ENCODE assay signal across 22 mouse cellular contexts in the genomic region with DNA sequence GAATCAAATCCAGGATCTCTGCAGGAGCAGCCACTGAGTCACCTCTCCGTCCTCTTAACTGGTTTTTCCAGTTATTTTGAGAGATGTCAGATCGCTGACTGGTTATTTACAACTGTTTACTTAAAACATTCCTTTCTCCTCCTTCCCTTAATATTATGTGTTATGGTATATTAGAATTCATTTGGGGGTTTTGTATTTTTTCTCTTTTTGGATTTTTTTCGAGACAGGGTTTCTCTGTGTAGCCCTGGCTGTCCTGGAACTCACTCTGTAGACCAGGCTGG. TPM values are rescaled to one million over a fixed set of nuclear protein-coding genes. Genes with fewer than 3 reads are reported as not detected.
DNase-seq lines count a peak whose midpoint lies in the region; ATAC-seq and TF ChIP-seq lines count a peak whose summit lies in the region.
"Had no signal": no experiment of that assay in that cellular context is flagged by ENCODE, and none has a peak within 500 bp of the region (broad histone marks: within the 10 kb centered on the region; RNA-seq: fewer than 3 reads in every experiment).

No protein-coding gene starts in this region.

- in situ Hi-C loops in CH12.LX (cut with MboI; ENCODE audit: low pct_ligation_motif_present, low pct_unique_long_range_greater_than_20kb, low sequenced_read_pairs): no loop called here

- dilution Hi-C loops in CH12.LX (cut with MboI; ENCODE audit: extremely low pct_ligation_motif_present, extremely low pct_unique_long_range_greater_than_20kb, low sequenced_read_pairs): no loop called here

- peak overlapping the region; percentile 50; the same call in 1 of the 2 replicates for H3K27ac ChIP-seq in lung, embryonic 15.5 days
- peak overlapping the region; percentile 61 for H3K27ac ChIP-seq in spleen, adult 2 months (ENCODE audit: insufficient read depth, low read length)
- H3K27ac ChIP-seq in CH12.LX (ENCODE audit: insufficient read depth, low read depth): peak overlapping the region; percentile 75
- H3K27ac ChIP-seq in intestine, embryonic 16.5 days (ENCODE audit: low read length): no peak overlapping the region
- no peak overlapping the region for H3K27ac ChIP-seq in kidney, embryonic 14.5 days (ENCODE audit: low read depth, low read length)
- H3K27ac ChIP-seq: embryonic facial prominence, embryonic 10.5 days; forebrain, embryonic 10.5 days; heart, embryonic 10.5 days; heart, embryonic 15.5 days; hindbrain, embryonic 14.5 days had no signal

- H3K27me3 ChIP-seq in lung, embryonic 15.5 days: no peaks in the 10 kb centered on the region
- H3K27me3 ChIP-seq in spleen, adult 2 months (ENCODE audit: control insufficient read depth, insufficient read depth, low read length): no peaks in the 10 kb centered on the region
- H3K27me3 ChIP-seq in CH12.LX (replicated peaks): no peaks in the 10 kb centered on the region
- no peaks in the 10 kb centered on the region for H3K27me3 ChIP-seq in intestine, embryonic 16.5 days (replicated peaks; ENCODE audit: control insufficient read depth, insufficient read depth, low read length)
- H3K27me3 ChIP-seq in kidney, embryonic 14.5 days (ENCODE audit: control insufficient read depth, insufficient read depth, low read length): no peaks in the 10 kb centered on the region
- H3K27me3 ChIP-seq: heart, embryonic 15.5 days had no signal

- H3K4me2 ChIP-seq in lung, embryonic 15.5 days: no peak overlapping the region
- H3K4me2 ChIP-seq in CH12.LX (ENCODE audit: insufficient read depth, low read depth, poor library complexity, severe bottlenecking): peak overlapping the region; percentile 81
- H3K4me2 ChIP-seq in intestine, embryonic 16.5 days (ENCODE audit: low read depth, low read length): no peak overlapping the region
- no peak overlapping the region for H3K4me2 ChIP-seq in kidney, embryonic 14.5 days (replicated peaks; ENCODE audit: low read depth, low read length)
- H3K4me2 ChIP-seq: heart, embryonic 15.5 days; hindbrain, embryonic 14.5 days had no signal

- TF ChIP-seq EP300 in CH12.LX (IDR thresholded peaks at IDR 0.05; ENCODE audit: low read length): no peak

- H3K9me3 ChIP-seq in lung, embryonic 15.5 days: no peaks in the 10 kb centered on the region
- H3K9me3 ChIP-seq in CH12.LX (replicated peaks; ENCODE audit: low read length): no peaks in the 10 kb centered on the region
- no peaks in the 10 kb centered on the region for H3K9me3 ChIP-seq in intestine, embryonic 16.5 days (ENCODE audit: control insufficient read depth, low read length)
- H3K9me3 ChIP-seq in kidney, embryonic 14.5 days (ENCODE audit: control insufficient read depth, low read length): no peaks in the 10 kb centered on the region
- H3K9me3 ChIP-seq: embryonic facial prominence, embryonic 10.5 days; forebrain, embryonic 10.5 days; heart, embryonic 10.5 days; heart, embryonic 15.5 days had no signal

- TF ChIP-seq RAD21 in CH12.LX (IDR thresholded peaks at IDR 0.05; ENCODE audit: low read depth, low read length): no peak

- no peak for TF ChIP-seq CTCF in spleen, adult 2 months (IDR thresholded peaks at IDR 0.05; ENCODE audit: extremely low read depth, insufficient read depth, insufficient read length, insufficient replicate concordance)
- TF ChIP-seq CTCF in CH12.LX (conservative IDR thresholded peaks at IDR 0.05 in 1 of 2, IDR thresholded peaks at IDR 0.05 in 1 of 2; ENCODE audit: low read depth in 2 of 2, low read length in 2 of 2): no peak

- DNase-seq in lung, postnatal 14 days: no peak
- DNase-seq in spleen, adult 2 months (ENCODE audit: low read depth in 1 of 2, low spot score in 2 of 2): no peak
- DNase-seq in spleen, adult 12 weeks (ENCODE audit: low spot score): no peak
- no peak for DNase-seq in CH12.LX (ENCODE audit: extremely low read depth)
- no peak for DNase-seq in left cerebral cortex, postnatal 36 days (ENCODE audit: low spot score in 2 of 2)
- DNase-seq: adrenal gland, adult 2 months; adrenal gland, postnatal 25 days; cerebellum, adult 2 months; cerebellum, postnatal 10 days; gastrocnemius, postnatal 36 days; heart, adult 18-20 months; heart, postnatal 14 days had no signal

- no peak for TF ChIP-seq POLR2A in spleen, adult 2 months (IDR thresholded peaks at IDR 0.05; ENCODE audit: low read depth, low read length)
- no peak for TF ChIP-seq POLR2A in CH12.LX (IDR thresholded peaks at IDR 0.05; ENCODE audit: low read depth, low read length)

- H3K79me2 ChIP-seq in CH12.LX (replicated peaks; ENCODE audit: control insufficient read depth, extremely low read depth, insufficient read depth, poor library complexity, severe bottlenecking): peaks cover 74% of the 10 kb centered on the region

- intact Hi-C loops in left cerebral cortex, postnatal 36 days (cut with DNase I): no loop called here

- no peak overlapping the region for H3K4me3 ChIP-seq in lung, embryonic 15.5 days
- H3K4me3 ChIP-seq in spleen, adult 2 months (ENCODE audit: extremely low read depth, insufficient read depth, insufficient read length): no peak overlapping the region
- no peak overlapping the region for H3K4me3 ChIP-seq in CH12.LX (replicated peaks in 1 of 3; ENCODE audit: low read depth in 2 of 3, low read length in 2 of 3, poor library complexity in 1 of 3)
- no peak overlapping the region for H3K4me3 ChIP-seq in intestine, embryonic 16.5 days (ENCODE audit: low read length)
- H3K4me3 ChIP-seq in kidney, embryonic 14.5 days (ENCODE audit: low read length): no peak overlapping the region
- H3K4me3 ChIP-seq: embryonic facial prominence, embryonic 10.5 days; erythroblast, embryonic 14.5 days; forebrain, embryonic 10.5 days; heart, embryonic 10.5 days; heart, embryonic 15.5 days had no signal

- H3K4me1 ChIP-seq in lung, embryonic 15.5 days: peaks cover 29% of the 10 kb centered on the region
- H3K4me1 ChIP-seq in spleen, adult 2 months (ENCODE audit: control insufficient read depth, insufficient read depth, insufficient read length): peaks cover 13% of the 10 kb centered on the region; the same call in 1 of the 2 replicates
- H3K4me1 ChIP-seq in CH12.LX (ENCODE audit: control insufficient read depth in 1 of 2, insufficient read depth in 2 of 2): peaks cover 41 to 91% of the 10 kb centered on the region in 2 experiments
- H3K4me1 ChIP-seq in intestine, embryonic 16.5 days (ENCODE audit: control insufficient read depth, insufficient read depth, low read length): peaks cover 14% of the 10 kb centered on the region
- 0 out of 2 replicates have a peak, but pooled peaks cover 4% of the 10 kb centered on the region for H3K4me1 ChIP-seq in kidney, embryonic 14.5 days (ENCODE audit: control insufficient read depth, insufficient read depth, low read length)

- H3K36me3 ChIP-seq in lung, embryonic 15.5 days: 0 out of 2 replicates have a peak, but pooled peaks cover 2% of the 10 kb centered on the region
- H3K36me3 ChIP-seq in spleen, adult 2 months (ENCODE audit: control insufficient read depth, insufficient read depth, low read length): no peaks in the 10 kb centered on the region
- peaks cover 2 to 24% of the 10 kb centered on the region in 2 experiments for H3K36me3 ChIP-seq in CH12.LX (replicated peaks in 1 of 2; ENCODE audit: control insufficient read depth in 1 of 2, insufficient read depth in 1 of 2, low read length in 1 of 2)
- H3K36me3 ChIP-seq in intestine, embryonic 16.5 days (ENCODE audit: control insufficient read depth, insufficient read depth, low read length): no peaks in the 10 kb centered on the region
- peaks cover 3% of the 10 kb centered on the region; the same call in 1 of the 2 replicates for H3K36me3 ChIP-seq in kidney, embryonic 14.5 days (ENCODE audit: control insufficient read depth, insufficient read depth, low read length)
- H3K36me3 ChIP-seq: heart, embryonic 15.5 days had no signal

- ATAC-seq in lung, embryonic 15.5 days (ENCODE audit: borderline replicate concordance, extremely low read depth, low FRiP score, low TSS enrichment): no peak
- ATAC-seq in intestine, embryonic 16.5 days: 0 out of 2 replicates have a peak, but pooled peaks have one; percentile 30
- no peak for ATAC-seq in kidney, embryonic 14.5 days (ENCODE audit: low FRiP score, low TSS enrichment)
- ATAC-seq: forebrain, embryonic 14.5 days had no signal

- no peak overlapping the region for H3K9ac ChIP-seq in lung, embryonic 15.5 days
- no peak overlapping the region for H3K9ac ChIP-seq in CH12.LX (ENCODE audit: insufficient read depth, low read depth)
- H3K9ac ChIP-seq in intestine, embryonic 16.5 days (ENCODE audit: low read depth, low read length): no peak overlapping the region
- no peak overlapping the region for H3K9ac ChIP-seq in kidney, embryonic 14.5 days (ENCODE audit: low read depth, low read length)
- H3K9ac ChIP-seq: heart, embryonic 15.5 days; hindbrain, embryonic 14.5 days had no signal

- 37% methylated on average over 3 of the region's 3 CpGs for WGBS in lung, embryonic 15.5 days
- WGBS in spleen, adult 2 months: 91% methylated on average over 3 of the region's 3 CpGs
- WGBS in intestine, embryonic 16.5 days: 37% methylated on average over 3 of the region's 3 CpGs
- WGBS in kidney, embryonic 14.5 days: 79% methylated on average over 3 of the region's 3 CpGs

RNA-seq across cellular contexts. Expression of a gene that starts 10.9 kb away (rescaled TPM):
- polyA plus RNA-seq in lung, embryonic 15.5 days (2015; fragmentation: Nextera tagmentation; extraction: Ambion mirVana): 27.1 and 27.7 TPM in 2 replicates
- polyA plus RNA-seq in spleen, adult 2 months (2012; rRNA removed): 16.4 and 17.6 TPM in 2 replicates
- total RNA-seq in CH12.LX (2012; rRNA removed) (26.4 and 26.7 TPM in 2 replicates), CH12.LX (2014; rRNA removed) (19.3 and 20.1 TPM in 2 replicates)
- polyA plus RNA-seq in CH12.LX (2012; ENCODE audit: insufficient read length, low read depth): 31.6 and 34.4 TPM in 2 replicates
- polyA plus RNA-seq in intestine, embryonic 16.5 days (2015; fragmentation: Nextera tagmentation; extraction: Ambion mirVana): 26.1 and 26.8 TPM in 2 replicates
- 10 to 100 TPM; 58.6 to 59.7 TPM for total RNA-seq in left cerebral cortex, postnatal 36 days (2021)
- polyA plus RNA-seq in kidney, embryonic 14.5 days (2014; fragmentation: Nextera tagmentation; extraction: Ambion mirVana): 21.0 and 26.7 TPM in 2 replicates

RNA-seq across cellular contexts. Expression of a gene that starts 34.4 kb away (rescaled TPM):
- polyA plus RNA-seq in lung, embryonic 15.5 days (2015; fragmentation: Nextera tagmentation; extraction: Ambion mirVana): 33.6 and 39.6 TPM in 2 replicates
- 18.6 and 26.9 TPM in 2 replicates for polyA plus RNA-seq in spleen, adult 2 months (2012; rRNA removed)
- 82.9 and 100 TPM in 2 replicates for total RNA-seq in CH12.LX (2012; rRNA removed)
- total RNA-seq in CH12.LX (2014; rRNA removed): 72.1 and 77.6 TPM in 2 replicates
- 80.9 and 87.7 TPM in 2 replicates for polyA plus RNA-seq in CH12.LX (2012; ENCODE audit: insufficient read length, low read depth)
- 27.3 and 28.6 TPM in 2 replicates for polyA plus RNA-seq in intestine, embryonic 16.5 days (2015; fragmentation: Nextera tagmentation; extraction: Ambion mirVana)
- total RNA-seq in left cerebral cortex, postnatal 36 days (2021): 10 to 100 TPM; 42.9 to 43.3 TPM
- polyA plus RNA-seq in kidney, embryonic 14.5 days (2014; fragmentation: Nextera tagmentation; extraction: Ambion mirVana): 42.2 and 45.9 TPM in 2 replicates

RNA-seq across cellular contexts. Expression of a gene that starts 37.8 kb away (rescaled TPM):
- polyA plus RNA-seq in lung, embryonic 15.5 days (2015; fragmentation: Nextera tagmentation; extraction: Ambion mirVana): 5.8 and 6.5 TPM in 2 replicates
- 5.2 and 8.9 TPM in 2 replicates for polyA plus RNA-seq in spleen, adult 2 months (2012; rRNA removed)
- total RNA-seq in CH12.LX (2012; rRNA removed) (3.7 and 4.3 TPM in 2 replicates), CH12.LX (2014; rRNA removed) (2.8 and 3.3 TPM in 2 replicates)
- polyA plus RNA-seq in CH12.LX (2012; ENCODE audit: insufficient read length, low read depth): 2.6 and 2.8 TPM in 2 replicates
- polyA plus RNA-seq in intestine, embryonic 16.5 days (2015; fragmentation: Nextera tagmentation; extraction: Ambion mirVana): 3.7 and 4.1 TPM in 2 replicates
- total RNA-seq in left cerebral cortex, postnatal 36 days (2021): 10 to 100 TPM in 1 of 2 experiments, 1 to 10 TPM in 1; 9.4 to 13.1 TPM
- 2.2 and 4.3 TPM in 2 replicates for polyA plus RNA-seq in kidney, embryonic 14.5 days (2014; fragmentation: Nextera tagmentation; extraction: Ambion mirVana)

Comparison
In these comparisons a context has a peak if more than half of its experiments do, and no peak if none do; other contexts are left out.
1. H3K27ac ChIP-seq: peak in lung, embryonic 15.5 days (single experiment), spleen, adult 2 months (single experiment) and CH12.LX (single experiment); none in intestine, embryonic 16.5 days (single experiment) and kidney, embryonic 14.5 days (single experiment).